Mouse (Mus musculus): ENCODE data around the gene Iqcf5.

GRCm38 (mm10) chr9:106483606-106484005 is 30.8 kb upstream of the Iqcf5 start:
- TF ChIP-seq CTCF (IDR thresholded peaks at IDR 0.05; ENCODE audit: low read depth, low read length): no peak
- TF ChIP-seq POLR2A (IDR thresholded peaks at IDR 0.05; ENCODE audit: extremely low read depth, insufficient read depth, low read length): no peak
